Mouse (Mus musculus) limb, embryonic 13.5 days (tissue): Measurements from ENCODE around the gene Krt222. TPM values are rescaled to one million over a fixed set of nuclear protein-coding genes. Genes with fewer than 3 reads are reported as not detected.

Source experiments
- ATAC-seq: fragments of 200-750 bp; cut with Nextera tagmentation; 2 replicates; pipeline ENCODE4 v1.8.0; 2017; ENCODE audit warnings: low read depth, moderate number of reproducible peaks, moderate TSS enrichment; ENCODE audit not compliant: low FRiP score
- H3K27ac ChIP-seq: fragments of 300-500 bp; sonication (generic); 2 replicates; pipeline ENCODE4 v1.5.1; 2015; ENCODE audit warnings: inconsistent platforms, mild to moderate bottlenecking, moderate library complexity
- H3K27me3 ChIP-seq: fragments of 300-500 bp; sonication (generic); 2 replicates; pipeline ENCODE4 v1.6.1; 2015; ENCODE audit warnings: mild to moderate bottlenecking, inconsistent platforms
- H3K36me3 ChIP-seq: fragments of 300-500 bp; sonication (generic); 2 replicates; pipeline ENCODE4 v1.6.1; 2015; ENCODE audit warnings: inconsistent platforms, mild to moderate bottlenecking, moderate library complexity
- H3K4me1 ChIP-seq: fragments of 300-500 bp; sonication (generic); 2 replicates; pipeline ENCODE4 v1.6.1; 2015; ENCODE audit warnings: inconsistent platforms
- H3K4me2 ChIP-seq: fragments of 300-500 bp; sonication (generic); replicated peaks from 2 replicates; pipeline ENCODE4 v1.6.1; 2015; ENCODE audit warnings: inconsistent platforms, mild to moderate bottlenecking, moderate library complexity
- H3K4me3 ChIP-seq: fragments of 300-500 bp; sonication (generic); 2 replicates; pipeline ENCODE4 v1.5.1; 2015; ENCODE audit warnings: moderate library complexity, mild to moderate bottlenecking, inconsistent platforms
- H3K9ac ChIP-seq: fragments of 300-500 bp; sonication (generic); 2 replicates; pipeline ENCODE4 v1.6.1; 2015; ENCODE audit warnings: mild to moderate bottlenecking, inconsistent platforms
- H3K9me3 ChIP-seq: fragments of 300-500 bp; sonication (generic); 2 replicates; pipeline ENCODE4 v1.6.1; 2016; ENCODE audit warnings: inconsistent platforms
- WGBS: fragments of 180-500 bp; shearing (Covaris S2); methylation state at CpG from one replicate; pipeline ENCODE4 v1.1.7; 2015; 5-methylcytosine and 5-hydroxymethylcytosine counted together
- polyA plus RNA-seq: library from polyadenylated mRNA; unstranded; fragments of >200 nt; fragmentation: Nextera tagmentation; extraction: Ambion mirVana; gene quantifications from 2 replicates; pipeline ENCODE4 v1.2.1, GENCODE M21; 2015

Gene Krt222
- 0.17 and 0.24 TPM in 2 replicates for polyA plus RNA-seq

DNA sequence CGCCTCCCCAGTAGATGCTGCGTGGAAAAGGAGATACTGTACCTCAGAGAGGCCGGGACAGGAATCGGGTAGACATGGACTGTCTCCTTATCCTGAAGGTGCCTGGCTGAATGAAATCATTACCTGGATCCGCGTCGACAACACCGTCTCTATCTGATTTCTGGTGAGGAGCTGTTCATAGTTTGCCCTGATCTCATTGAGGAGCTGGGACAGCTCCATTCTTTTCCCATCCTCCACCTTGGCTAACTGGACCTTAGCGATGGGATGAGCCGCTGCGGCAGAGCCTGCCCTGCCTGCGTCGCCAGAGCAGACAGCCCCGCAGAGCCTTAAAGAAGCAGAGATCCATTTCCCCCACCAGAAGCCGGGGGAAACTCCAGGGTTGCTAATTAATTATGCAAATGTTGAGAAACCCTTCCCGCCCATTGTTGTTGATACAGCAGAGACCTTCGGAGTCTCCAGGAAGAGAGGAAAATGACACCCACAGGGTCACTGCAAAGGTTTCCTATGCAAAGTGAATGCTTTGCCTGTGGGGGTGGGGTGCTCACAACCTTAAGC lies at the start of gene Krt222:
TSS of gene Krt222 (minus strand) at position 266 of the 555 bp plus-strand sequence.
- Histone ChIP-seq H3K27ac (no peak within 1 kb of the TSS), H3K9ac (peak within 1 kb of the TSS; percentile 56), H3K27me3 (no peaks in the 10 kb centered on the region), H3K4me1 (peaks cover 6% of the 10 kb centered on the region), H3K4me2 (peak within 1 kb of the TSS; percentile 57), H3K9me3 (no peaks in the 10 kb centered on the region), H3K4me3 (peak within 1 kb of the TSS; percentile 27), H3K36me3 (no peaks in the 10 kb centered on the region)
- ATAC-seq, result no peak
- 4% methylated on average over 17 of the region's 17 CpGs for WGBS

DNA sequence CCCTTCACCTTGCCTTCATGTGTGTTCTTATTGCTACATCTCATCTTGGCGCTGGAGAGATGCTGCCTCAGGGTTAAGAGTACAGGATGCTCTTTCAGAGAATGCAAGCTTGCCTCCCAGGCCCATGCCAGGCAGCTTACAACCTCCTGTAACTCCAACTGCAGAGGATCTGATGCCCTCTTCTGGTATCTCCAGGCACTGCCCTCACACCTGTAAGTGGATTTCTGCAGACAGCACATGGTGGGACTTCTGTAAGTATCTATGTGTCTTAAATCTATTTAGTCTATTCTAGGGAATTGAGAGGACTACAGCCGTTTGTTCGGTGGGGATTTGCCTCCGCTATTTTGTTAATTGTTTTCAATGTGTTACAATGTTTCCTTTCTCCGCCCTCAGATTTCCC lies 49.0 kb upstream of the Krt222 start:
- no peaks in the 10 kb centered on the region for H3K36me3 ChIP-seq
- no peaks in the 10 kb centered on the region for H3K9me3 ChIP-seq
- H3K4me3 ChIP-seq, result no peak overlapping the region
- H3K9ac ChIP-seq, result no peak overlapping the region
- no peak overlapping the region for H3K4me2 ChIP-seq
- H3K27ac ChIP-seq, result no peak overlapping the region
- H3K27me3 ChIP-seq, result no peaks in the 10 kb centered on the region; the same call in 1 of the 2 replicates
- H3K4me1 ChIP-seq, result no peaks in the 10 kb centered on the region
- WGBS, result 68% methylated on average over 5 of the region's 5 CpGs
- ATAC-seq, result no peak

DNA sequence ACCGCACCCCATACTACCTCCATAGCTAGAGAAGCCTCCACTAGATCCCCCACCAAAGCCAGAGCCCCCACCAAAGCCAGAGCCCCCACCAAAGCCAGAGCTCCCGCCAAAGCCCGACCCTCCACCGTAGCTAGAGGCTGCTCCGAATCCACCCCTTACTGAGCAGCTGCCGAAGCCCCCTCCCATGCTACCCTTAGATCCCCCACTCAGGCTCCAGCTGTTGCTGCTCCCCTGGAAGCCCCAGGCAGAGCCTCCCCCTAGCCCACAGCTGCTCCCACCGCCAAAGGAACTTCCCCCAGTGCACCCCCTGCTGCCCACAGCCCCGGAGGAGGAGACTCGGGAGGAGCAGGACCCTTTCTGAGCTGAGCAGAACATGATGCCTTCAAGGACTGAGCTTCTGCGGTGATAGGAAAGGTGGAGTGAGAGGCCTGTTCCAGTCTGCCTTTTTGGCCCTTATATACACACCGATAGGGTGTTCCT lies 41.0 kb upstream of the Krt222 start, which contains the start of gene Krt24:
TSS of gene Krt24 (minus strand) at position 430 of the 480 bp plus-strand sequence.
- 37% methylated on average over 11 of the region's 11 CpGs for WGBS
- H3K4me3 ChIP-seq, result no peak within 1 kb of the TSS
- no peak within 1 kb of the TSS for H3K9ac ChIP-seq
- H3K27me3 ChIP-seq, result no peaks in the 10 kb centered on the region
- no peaks in the 10 kb centered on the region for H3K36me3 ChIP-seq
- H3K27ac ChIP-seq, result no peak within 1 kb of the TSS
- ATAC-seq, result peak; percentile 48; the same call in 1 of the 2 replicates
- H3K4me2 ChIP-seq, result no peak within 1 kb of the TSS
- peaks cover 8% of the 10 kb centered on the region for H3K4me1 ChIP-seq
- H3K9me3 ChIP-seq, result no peaks in the 10 kb centered on the region

DNA sequence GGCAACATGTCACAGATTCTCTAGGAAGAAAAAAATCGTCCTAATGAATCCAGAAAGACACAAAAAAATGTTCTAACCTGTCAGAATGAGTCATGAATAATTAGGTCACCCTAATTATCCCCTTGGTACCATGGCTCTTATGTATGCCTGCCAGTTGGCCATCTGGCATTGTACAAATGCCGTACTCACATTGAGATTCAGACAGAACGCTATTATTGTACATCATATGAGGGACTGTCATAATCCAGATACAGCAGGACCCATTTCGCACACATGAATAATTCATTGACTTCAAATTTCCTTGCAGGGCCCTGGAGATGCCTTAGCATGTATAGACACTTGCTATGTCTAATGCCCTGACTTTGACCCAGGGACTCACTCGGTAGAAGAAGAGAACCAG lies 40.1 kb upstream of the Krt222 start:
- Histone ChIP-seq H3K4me3 (no peak overlapping the region), H3K27ac (no peak overlapping the region), H3K4me1 (peaks cover 8% of the 10 kb centered on the region), H3K36me3 (no peaks in the 10 kb centered on the region), H3K4me2 (no peak overlapping the region), H3K9me3 (no peaks in the 10 kb centered on the region), H3K27me3 (no peaks in the 10 kb centered on the region), H3K9ac (no peak overlapping the region)
- 80% methylated on average over 5 of the region's 5 CpGs for WGBS
- no peak for ATAC-seq

DNA sequence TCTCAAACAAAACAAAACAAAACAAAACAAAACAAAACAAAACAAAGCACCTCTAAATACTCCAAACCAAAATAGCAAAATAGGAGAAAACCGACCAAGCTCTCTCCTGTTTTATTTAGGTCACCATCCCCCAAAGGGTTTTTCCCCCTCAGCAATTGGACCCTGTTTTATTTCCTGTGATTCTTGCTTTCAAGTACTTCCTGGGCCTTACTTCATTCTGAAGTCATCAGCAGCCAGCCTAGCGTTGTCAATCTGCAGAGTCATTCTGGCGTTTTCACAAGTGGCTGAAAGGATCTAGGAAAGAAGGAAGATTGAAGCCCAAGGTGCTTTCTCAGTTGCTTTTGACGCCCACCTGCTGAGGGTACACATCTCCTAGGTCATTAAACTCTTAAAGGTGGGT lies 39.4 kb upstream of the Krt222 start:
- no peaks in the 10 kb centered on the region for H3K27me3 ChIP-seq
- no peak overlapping the region for H3K4me3 ChIP-seq
- WGBS, result 44% methylated on average over 4 of the region's 4 CpGs
- H3K36me3 ChIP-seq, result no peaks in the 10 kb centered on the region
- no peak overlapping the region for H3K9ac ChIP-seq
- ATAC-seq, result no peak
- H3K9me3 ChIP-seq, result no peaks in the 10 kb centered on the region
- no peak overlapping the region for H3K4me2 ChIP-seq
- peaks cover 8% of the 10 kb centered on the region for H3K4me1 ChIP-seq
- no peak overlapping the region for H3K27ac ChIP-seq

DNA sequence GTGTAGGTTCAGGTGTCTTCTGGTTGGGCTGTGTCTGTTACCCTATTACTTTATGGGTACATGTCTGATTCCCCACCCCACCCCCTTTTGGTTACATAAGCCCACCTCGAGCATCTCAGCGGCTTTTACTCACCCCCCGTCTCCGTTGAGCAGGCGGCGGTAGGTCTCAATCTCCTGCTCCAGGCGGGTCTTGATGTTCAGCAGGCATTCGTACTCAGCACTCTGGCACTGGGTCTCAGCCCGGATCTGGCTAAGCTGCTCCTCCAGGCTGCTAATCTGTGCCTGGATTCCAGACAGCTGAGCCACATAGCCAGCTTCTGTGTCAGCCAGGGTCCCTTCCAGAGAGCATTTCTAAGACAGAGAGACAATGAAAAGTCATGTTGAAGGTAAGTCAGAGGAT lies 37.2 kb upstream of the Krt222 start:
- Histone ChIP-seq H3K4me1 (peaks cover 19% of the 10 kb centered on the region), H3K9me3 (no peaks in the 10 kb centered on the region), H3K36me3 (no peaks in the 10 kb centered on the region), H3K9ac (no peak overlapping the region), H3K4me2 (no peak overlapping the region), H3K4me3 (no peak overlapping the region), H3K27me3 (no peaks in the 10 kb centered on the region), H3K27ac (no peak overlapping the region)
- 63% methylated on average over 9 of the region's 9 CpGs for WGBS
- ATAC-seq, result no peak

DNA sequence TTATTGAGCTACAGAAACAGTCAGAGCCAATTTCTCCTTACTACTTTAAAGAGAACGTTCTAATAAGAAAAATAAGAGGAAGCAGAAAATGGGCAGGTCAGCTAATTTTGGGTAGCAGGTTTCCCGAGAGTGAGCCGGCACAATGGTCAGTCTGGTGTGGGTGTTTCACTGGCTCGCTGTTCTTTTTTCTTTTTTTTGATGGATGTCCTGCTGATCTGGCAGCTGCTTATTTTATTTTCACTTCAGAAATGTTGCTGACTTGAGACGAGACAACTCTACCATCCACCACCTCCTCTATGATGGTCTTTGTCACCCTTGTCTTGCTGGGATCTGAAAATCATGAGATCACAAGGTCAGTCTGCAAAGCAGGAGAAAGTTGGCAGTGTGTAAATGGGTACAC lies 36.1 kb upstream of the Krt222 start:
- Histone ChIP-seq H3K27ac (no peak overlapping the region), H3K9ac (no peak overlapping the region), H3K4me2 (no peak overlapping the region), H3K36me3 (no peaks in the 10 kb centered on the region), H3K4me1 (peaks cover 18% of the 10 kb centered on the region), H3K4me3 (no peak overlapping the region), H3K9me3 (no peaks in the 10 kb centered on the region), H3K27me3 (no peaks in the 10 kb centered on the region)
- WGBS, result 63% methylated on average over 5 of the region's 5 CpGs
- ATAC-seq, result no peak

DNA sequence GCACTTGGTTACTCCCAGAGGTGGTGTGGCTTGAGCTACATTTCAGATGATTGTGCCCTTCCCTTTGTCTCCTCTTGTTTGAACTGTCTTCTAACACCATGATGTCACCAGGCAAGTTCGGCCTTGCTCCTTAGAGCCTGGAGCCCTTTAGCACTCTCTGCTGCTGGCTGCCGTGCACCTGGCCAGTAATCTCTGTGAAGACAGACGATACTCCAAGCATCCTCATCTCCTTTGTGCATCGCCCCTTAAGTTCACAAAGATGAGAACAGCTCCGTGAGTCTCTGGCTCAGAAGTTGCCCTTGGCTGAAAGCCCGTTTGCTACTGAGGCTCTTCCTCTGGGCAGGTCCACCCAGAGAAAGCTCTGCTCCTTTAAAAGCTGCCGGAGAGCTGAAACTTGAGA lies 32.9 kb upstream of the Krt222 start:
- ATAC-seq, result no peak
- Histone ChIP-seq H3K27me3 (no peaks in the 10 kb centered on the region), H3K4me1 (peaks cover 11% of the 10 kb centered on the region), H3K4me3 (no peak overlapping the region), H3K9ac (0 out of 2 replicates have a peak overlapping the region, but pooled peaks have one; percentile 1), H3K9me3 (no peaks in the 10 kb centered on the region), H3K27ac (no peak overlapping the region), H3K36me3 (no peaks in the 10 kb centered on the region), H3K4me2 (peak overlapping the region; percentile 25; the same call in 1 of the 2 replicates)
- 29% methylated on average over 7 of the region's 7 CpGs for WGBS

DNA sequence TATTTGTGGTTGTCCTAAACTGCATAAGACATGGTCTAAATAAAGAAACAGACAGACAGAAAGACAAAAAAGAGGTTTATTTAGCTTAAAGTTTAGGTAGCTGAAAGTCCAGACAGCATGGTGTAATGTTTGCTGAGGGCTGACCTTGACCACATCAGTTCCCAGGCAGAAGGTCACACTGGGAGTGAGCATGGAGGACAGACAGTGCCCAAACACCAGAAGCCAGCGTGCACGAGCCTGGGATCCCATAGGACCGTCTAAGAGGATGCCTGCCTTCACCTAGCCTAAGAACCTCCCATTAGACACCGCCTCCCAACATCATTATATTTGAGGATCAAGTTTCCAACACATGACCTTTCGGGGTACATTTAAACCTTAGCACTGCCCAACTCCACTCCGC lies 31.7 kb upstream of the Krt222 start:
- H3K27me3 ChIP-seq, result no peaks in the 10 kb centered on the region
- H3K27ac ChIP-seq, result no peak overlapping the region
- no peak overlapping the region for H3K4me2 ChIP-seq
- WGBS, result 62% methylated on average over 6 of the region's 6 CpGs
- H3K4me1 ChIP-seq, result peaks cover 11% of the 10 kb centered on the region
- H3K9ac ChIP-seq, result no peak overlapping the region
- no peaks in the 10 kb centered on the region for H3K9me3 ChIP-seq
- ATAC-seq, result no peak
- H3K36me3 ChIP-seq, result no peaks in the 10 kb centered on the region
- no peak overlapping the region for H3K4me3 ChIP-seq

DNA sequence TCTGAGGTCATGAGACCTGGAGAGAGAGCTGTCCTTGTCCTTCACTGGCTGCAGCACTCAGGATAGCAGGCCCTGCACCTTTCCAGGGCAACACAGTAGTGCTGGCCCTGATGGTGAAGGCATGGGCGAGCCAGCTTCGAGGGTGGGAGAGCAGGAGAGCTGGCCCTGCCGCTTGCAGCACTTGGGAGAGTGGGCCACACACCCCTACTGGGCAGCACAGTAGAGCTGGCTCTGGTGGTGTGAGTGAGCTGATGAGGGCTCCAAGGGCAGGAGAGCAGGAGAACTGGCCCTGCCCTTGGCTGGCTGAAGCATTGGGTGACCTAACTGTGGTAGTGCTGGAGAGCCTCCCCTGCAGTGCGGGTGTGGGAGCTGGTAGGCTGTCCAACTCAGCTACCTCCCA lies 28.8 kb upstream of the Krt222 start:
- H3K27ac ChIP-seq, result no peak overlapping the region
- WGBS, result 84% methylated on average over 4 of the region's 4 CpGs
- peaks cover 28% of the 10 kb centered on the region for H3K4me1 ChIP-seq
- ATAC-seq, result no peak
- no peaks in the 10 kb centered on the region for H3K27me3 ChIP-seq
- no peaks in the 10 kb centered on the region for H3K36me3 ChIP-seq
- no peak overlapping the region for H3K4me2 ChIP-seq
- no peak overlapping the region for H3K9ac ChIP-seq
- no peaks in the 10 kb centered on the region for H3K9me3 ChIP-seq
- no peak overlapping the region for H3K4me3 ChIP-seq

DNA sequence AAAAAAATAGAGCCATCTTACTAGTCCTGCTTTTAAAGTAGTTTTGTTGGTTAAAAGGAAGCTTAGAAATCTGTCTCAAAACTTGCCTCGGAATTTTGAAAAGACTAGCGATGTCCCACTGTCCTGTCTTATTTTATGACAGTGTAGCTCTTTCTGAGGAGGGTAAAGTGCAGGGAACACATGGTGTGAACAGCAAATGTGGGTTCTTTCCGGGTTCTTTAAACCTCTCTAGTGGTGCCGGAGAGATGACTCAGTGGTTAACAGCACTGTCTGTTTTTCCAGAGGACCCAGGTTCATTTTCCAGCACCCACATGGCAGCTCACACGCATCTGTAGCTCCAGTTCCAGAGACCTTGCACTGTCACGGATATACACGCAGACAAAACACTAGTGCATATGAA lies 25.3 kb upstream of the Krt222 start:
- WGBS, result 65% methylated on average over 7 of the region's 7 CpGs

DNA sequence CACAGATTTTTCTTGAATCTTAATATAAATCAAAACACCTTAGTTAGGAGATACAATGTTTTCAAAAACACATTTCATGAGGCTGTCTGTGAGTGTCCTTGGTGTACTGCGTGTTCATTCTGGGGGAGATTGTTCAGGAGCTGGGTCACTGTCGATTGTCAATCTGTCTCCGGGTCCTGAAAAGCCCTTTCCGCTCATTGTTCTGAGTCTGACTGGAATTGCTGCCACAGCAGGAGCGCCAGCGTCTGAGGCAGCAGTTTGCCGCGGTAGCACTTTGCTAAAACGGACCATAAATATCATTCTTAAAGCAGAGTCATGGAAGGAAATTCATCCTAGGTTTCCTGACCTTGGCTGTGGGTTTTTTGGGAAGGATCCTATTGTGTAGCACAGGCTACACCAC lies 21.9 kb upstream of the Krt222 start:
- H3K4me1 ChIP-seq, result peaks cover 16% of the 10 kb centered on the region
- 62% methylated on average over 9 of the region's 9 CpGs for WGBS
- no peak overlapping the region for H3K9ac ChIP-seq
- no peak overlapping the region for H3K27ac ChIP-seq
- H3K4me2 ChIP-seq, result no peak overlapping the region
- no peaks in the 10 kb centered on the region for H3K36me3 ChIP-seq
- H3K27me3 ChIP-seq, result no peaks in the 10 kb centered on the region
- no peak for ATAC-seq
- no peaks in the 10 kb centered on the region for H3K9me3 ChIP-seq
- no peak overlapping the region for H3K4me3 ChIP-seq

More for the DNA sequence above, 25.3 kb upstream of the Krt222 start:
- H3K9ac ChIP-seq, result no peak overlapping the region
- ATAC-seq, result no peak
- no peaks in the 10 kb centered on the region for H3K9me3 ChIP-seq
- H3K36me3 ChIP-seq, result no peaks in the 10 kb centered on the region
- H3K4me2 ChIP-seq, result no peak overlapping the region
- no peaks in the 10 kb centered on the region for H3K27me3 ChIP-seq
- H3K27ac ChIP-seq, result no peak overlapping the region
- H3K4me3 ChIP-seq, result no peak overlapping the region
- H3K4me1 ChIP-seq, result peaks cover 16% of the 10 kb centered on the region

DNA sequence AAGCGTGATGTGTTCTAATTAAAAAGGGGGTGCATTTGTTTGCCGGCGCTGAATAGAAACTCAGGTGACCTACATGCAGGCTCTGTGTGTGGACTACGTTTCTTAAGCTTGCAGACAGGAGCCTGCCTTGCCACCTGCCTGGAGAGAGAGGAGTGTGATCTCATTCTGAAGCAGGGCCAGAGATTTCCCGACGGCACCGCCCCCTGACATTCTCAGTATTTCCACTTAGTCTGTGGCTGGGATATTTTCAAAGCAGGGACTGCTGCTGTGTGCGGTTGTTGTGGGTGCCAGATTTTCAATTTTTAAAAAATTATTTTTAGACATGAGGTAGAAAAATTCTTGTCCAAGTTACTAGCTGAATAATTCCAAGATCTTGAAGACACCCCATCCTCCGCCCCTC lies 21.3 kb upstream of the Krt222 start:
- no peak overlapping the region for H3K4me3 ChIP-seq
- H3K9ac ChIP-seq, result no peak overlapping the region
- H3K27ac ChIP-seq, result no peak overlapping the region
- H3K36me3 ChIP-seq, result no peaks in the 10 kb centered on the region
- no peak for ATAC-seq
- WGBS, result 65% methylated on average over 9 of the region's 9 CpGs
- no peaks in the 10 kb centered on the region for H3K27me3 ChIP-seq
- no peaks in the 10 kb centered on the region for H3K9me3 ChIP-seq
- no peak overlapping the region for H3K4me2 ChIP-seq
- peaks cover 16% of the 10 kb centered on the region for H3K4me1 ChIP-seq
